Mouse (Mus musculus) ES-Bruce4 (cell line): Measurements from ENCODE around the gene Mgst1.

Experiments
- CTCF ChIP-seq: IDR thresholded peaks from one replicate; pipeline ENCODE4 v1.8.1; 2011; ENCODE audit warnings: low read depth, low read length
- EP300 ChIP-seq: IDR thresholded peaks from 2 replicates; pipeline ENCODE4 v1.6.1; 2011; ENCODE audit warnings: low read depth, low read length; ENCODE audit not compliant: insufficient read depth
- POLR2A ChIP-seq: IDR thresholded peaks from one replicate; pipeline ENCODE4 v1.8.1; 2011; ENCODE audit warnings: low read length; ENCODE audit not compliant: insufficient read depth

- TF ChIP-seq EP300, result no peak
- no peak for TF ChIP-seq POLR2A
- TF ChIP-seq CTCF, result no peak
Measured at GRCm38 (mm10) chr6:138095060-138095459, 45.1 kb upstream of the Mgst1 start.
